Mouse (Mus musculus): ENCODE data around the gene Rnf4. TPM values are rescaled to one million over a fixed set of nuclear protein-coding genes. Genes with fewer than 3 reads are reported as not detected.

Gene Rnf4
- polyA plus RNA-seq, 1 experiment from 2014 or later: 68.3 TPM

- Histone ChIP-seq H3K4me1 (ENCODE audit: control insufficient read depth, low read depth, low read length) (no peaks in the 10 kb centered on the region), H3K9me3 (replicated peaks; ENCODE audit: control insufficient read depth, low read length) (no peaks in the 10 kb centered on the region), H3K4me3 (ENCODE audit: low read depth, low read length) (peak overlapping the region; percentile 2), H3K27me3 (ENCODE audit: control insufficient read depth, insufficient read depth, low read depth, low read length) (peaks cover 3% of the 10 kb centered on the region; the same call in 1 of the 2 replicates), H3K4me2 (ENCODE audit: low read depth, low read length) (peak overlapping the region; percentile 42), H3K27ac (ENCODE audit: low read length) (no peak overlapping the region), H3K9ac (ENCODE audit: low read depth, low read length) (no peak overlapping the region), H3K36me3 (ENCODE audit: control insufficient read depth, insufficient read depth) (no peaks in the 10 kb centered on the region)
- ATAC-seq (ENCODE audit: low read depth): no peak
- 27% methylated on average over 31 of the region's 31 CpGs for WGBS (ENCODE audit: insufficient replicate concordance)
Observed at GRCm38 (mm10) chr5:34326875-34327576, 9.1 kb upstream of the Rnf4 start.

DNA sequence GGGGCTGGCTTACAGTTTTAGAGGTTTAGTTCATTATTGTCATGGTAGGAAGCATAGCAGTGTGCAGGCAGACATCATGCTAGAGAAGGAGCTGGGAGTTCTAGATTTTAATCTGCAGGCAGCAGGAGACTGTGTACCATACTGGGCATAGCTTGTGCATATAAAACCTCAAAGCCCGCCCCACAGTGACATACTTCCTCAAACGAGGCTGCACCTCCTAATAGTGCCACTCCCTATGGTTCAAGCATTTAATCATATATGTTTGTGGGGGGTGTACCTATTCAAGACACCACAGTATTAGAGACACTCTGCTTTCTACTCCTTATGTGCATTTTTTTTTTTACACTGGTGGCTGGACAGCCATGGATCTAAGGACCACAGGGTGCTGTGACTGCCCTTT is 6.0 kb upstream of the Rnf4 start:
- ATAC-seq (ENCODE audit: low read depth): no peak
- WGBS (ENCODE audit: insufficient replicate concordance): 55% methylated on average over 2 of the region's 2 CpGs
- no peaks in the 10 kb centered on the region for H3K9me3 ChIP-seq (replicated peaks; ENCODE audit: control insufficient read depth, low read length)
- peaks cover 3% of the 10 kb centered on the region; the same call in 1 of the 2 replicates for H3K27me3 ChIP-seq (ENCODE audit: control insufficient read depth, insufficient read depth, low read depth, low read length)
- H3K9ac ChIP-seq (ENCODE audit: low read depth, low read length): no peak overlapping the region
- H3K4me1 ChIP-seq (ENCODE audit: control insufficient read depth, low read depth, low read length): no peaks in the 10 kb centered on the region; the same call in 1 of the 2 replicates
- H3K4me2 ChIP-seq (ENCODE audit: low read depth, low read length): no peak overlapping the region
- no peak overlapping the region for H3K27ac ChIP-seq (ENCODE audit: low read length)
- H3K36me3 ChIP-seq (ENCODE audit: control insufficient read depth, insufficient read depth): no peaks in the 10 kb centered on the region
- H3K4me3 ChIP-seq (ENCODE audit: low read depth, low read length): no peak overlapping the region

DNA sequence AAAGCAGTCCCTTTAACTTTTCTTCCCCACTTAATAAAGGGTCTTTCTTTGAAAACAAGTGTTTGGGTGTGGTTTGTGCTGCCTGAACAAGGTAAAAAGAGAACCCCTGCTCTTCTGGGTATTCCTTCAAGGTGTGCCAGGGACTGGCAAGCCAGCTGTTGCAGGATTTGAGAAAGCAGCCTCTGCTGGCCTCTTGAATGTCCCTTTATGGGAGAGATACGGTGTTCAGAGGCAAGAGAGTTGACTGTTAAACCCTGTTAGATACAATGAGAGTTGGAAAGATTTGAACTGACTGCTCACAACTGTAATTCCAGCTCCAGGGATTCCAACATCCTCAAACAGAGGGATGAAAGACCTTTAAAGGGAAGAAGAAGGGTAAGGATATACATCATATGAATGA is 2.0 kb upstream of the Rnf4 start:
- 83% methylated on average over 1 of the region's 1 CpGs for WGBS (ENCODE audit: insufficient replicate concordance)
- no peak overlapping the region for H3K27ac ChIP-seq (ENCODE audit: low read length)
- no peak for ATAC-seq (ENCODE audit: low read depth)
- no peak overlapping the region for H3K4me2 ChIP-seq (ENCODE audit: low read depth, low read length)
- no peak overlapping the region for H3K4me3 ChIP-seq (ENCODE audit: low read depth, low read length)
- peaks cover 19% of the 10 kb centered on the region for H3K4me1 ChIP-seq (ENCODE audit: control insufficient read depth, low read depth, low read length)
- H3K9ac ChIP-seq (ENCODE audit: low read depth, low read length): no peak overlapping the region
- H3K36me3 ChIP-seq (ENCODE audit: control insufficient read depth, insufficient read depth): no peaks in the 10 kb centered on the region
- H3K9me3 ChIP-seq (replicated peaks; ENCODE audit: control insufficient read depth, low read length): no peaks in the 10 kb centered on the region
- H3K27me3 ChIP-seq (ENCODE audit: control insufficient read depth, insufficient read depth, low read depth, low read length): no peaks in the 10 kb centered on the region

DNA sequence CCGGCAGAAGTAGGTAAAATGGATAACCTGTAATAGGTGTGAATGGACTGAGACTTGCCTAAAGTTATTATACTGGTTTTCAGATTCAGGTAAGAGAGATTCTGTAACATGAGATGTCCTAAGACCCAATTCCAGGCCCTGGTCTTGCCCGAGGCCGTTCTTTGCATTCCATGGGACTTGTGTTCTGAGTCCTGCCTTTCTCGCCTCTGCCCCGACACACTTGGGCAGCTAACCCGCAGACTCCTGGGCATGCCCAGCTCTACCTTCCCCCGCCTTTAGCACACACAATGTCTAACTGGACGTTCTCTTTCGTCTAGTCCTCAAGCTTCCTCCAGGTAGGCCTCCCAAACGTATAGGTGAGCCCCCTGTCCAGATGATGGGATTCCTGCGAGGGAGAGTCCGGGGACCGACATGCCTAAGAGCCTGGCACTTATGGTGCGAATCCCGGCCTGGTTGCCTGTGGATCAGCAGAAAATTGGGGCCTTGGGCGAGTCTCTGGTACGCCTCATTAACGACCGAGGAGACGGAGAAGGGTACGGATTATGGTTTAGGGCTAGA is 471 bp upstream of the Rnf4 start:
- H3K4me2 ChIP-seq (ENCODE audit: low read depth, low read length): peak overlapping the region; percentile 89
- 1% methylated on average over 21 of the region's 21 CpGs for WGBS (ENCODE audit: insufficient replicate concordance)
- H3K27me3 ChIP-seq (ENCODE audit: control insufficient read depth, insufficient read depth, low read depth, low read length): no peaks in the 10 kb centered on the region
- H3K9me3 ChIP-seq (replicated peaks; ENCODE audit: control insufficient read depth, low read length): no peaks in the 10 kb centered on the region
- ATAC-seq (ENCODE audit: low read depth): peak; percentile 25
- peaks cover 19% of the 10 kb centered on the region for H3K4me1 ChIP-seq (ENCODE audit: control insufficient read depth, low read depth, low read length)
- peak overlapping the region; percentile 84 for H3K9ac ChIP-seq (ENCODE audit: low read depth, low read length)
- H3K36me3 ChIP-seq (ENCODE audit: control insufficient read depth, insufficient read depth): no peaks in the 10 kb centered on the region
- peak overlapping the region; percentile 99 for H3K4me3 ChIP-seq (ENCODE audit: low read depth, low read length)
- H3K27ac ChIP-seq (ENCODE audit: low read length): peak overlapping the region; percentile 96

- Histone ChIP-seq H3K27me3 (ENCODE audit: control insufficient read depth, insufficient read depth, low read depth, low read length) (no peaks in the 10 kb centered on the region), H3K36me3 (ENCODE audit: control insufficient read depth, insufficient read depth) (no peaks in the 10 kb centered on the region), H3K9ac (ENCODE audit: low read depth, low read length) (peak overlapping the region; percentile 97), H3K4me2 (ENCODE audit: low read depth, low read length) (peak overlapping the region; percentile 97), H3K4me1 (ENCODE audit: control insufficient read depth, low read depth, low read length) (peaks cover 19% of the 10 kb centered on the region), H3K27ac (ENCODE audit: low read length) (peak overlapping the region; percentile 96), H3K9me3 (replicated peaks; ENCODE audit: control insufficient read depth, low read length) (no peaks in the 10 kb centered on the region), H3K4me3 (ENCODE audit: low read depth, low read length) (peak overlapping the region; percentile 99)
- WGBS (ENCODE audit: insufficient replicate concordance): under 1% methylated on average over 42 of the region's 42 CpGs
- ATAC-seq (ENCODE audit: low read depth): peak; percentile 50
Observed at GRCm38 (mm10) chr5:34336775-34337450, 824 bp downstream of the Rnf4 start.

DNA sequence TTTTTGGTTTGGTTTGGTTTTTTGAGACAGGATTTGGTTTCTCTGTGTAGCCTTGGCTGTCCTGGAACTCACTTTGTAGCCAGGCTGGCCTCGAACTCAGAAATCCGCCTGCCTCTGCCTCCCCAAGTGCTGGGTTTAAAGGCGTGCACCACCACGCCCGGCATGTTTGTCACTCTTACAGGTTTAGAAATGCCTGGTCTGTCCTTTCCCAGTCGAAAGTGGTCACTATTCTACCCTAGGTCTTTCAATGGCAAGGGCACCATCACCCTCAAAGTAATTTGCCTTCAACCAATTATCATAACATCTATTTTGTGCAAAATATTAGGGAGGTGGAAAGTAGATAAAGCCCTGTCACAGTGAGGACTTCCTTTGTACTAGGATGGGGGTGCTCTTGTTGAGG is 4.2 kb downstream of the Rnf4 start:
- no peak for ATAC-seq (ENCODE audit: low read depth)

GRCm38 (mm10) chr5:34352084-34352631 is 16.1 kb downstream of the Rnf4 start:
- no peaks in the 10 kb centered on the region for H3K4me1 ChIP-seq (ENCODE audit: control insufficient read depth, low read depth, low read length)
- H3K27me3 ChIP-seq (ENCODE audit: control insufficient read depth, insufficient read depth, low read depth, low read length): no peaks in the 10 kb centered on the region
- ATAC-seq (ENCODE audit: low read depth): no peak
- no peak overlapping the region for H3K27ac ChIP-seq (ENCODE audit: low read length)
- H3K36me3 ChIP-seq (ENCODE audit: control insufficient read depth, insufficient read depth): peaks cover 54% of the 10 kb centered on the region
- no peak overlapping the region for H3K4me3 ChIP-seq (ENCODE audit: low read depth, low read length)
- 78% methylated on average over 3 of the region's 3 CpGs for WGBS (ENCODE audit: insufficient replicate concordance)
- H3K9me3 ChIP-seq (replicated peaks; ENCODE audit: control insufficient read depth, low read length): no peaks in the 10 kb centered on the region
- H3K4me2 ChIP-seq (ENCODE audit: low read depth, low read length): no peak overlapping the region
- no peak overlapping the region for H3K9ac ChIP-seq (ENCODE audit: low read depth, low read length)

More for the DNA sequence above, 4.2 kb downstream of the Rnf4 start:
- WGBS (ENCODE audit: insufficient replicate concordance): 68% methylated on average over 6 of the region's 6 CpGs
- Histone ChIP-seq H3K27ac (ENCODE audit: low read length) (no peak overlapping the region), H3K4me2 (ENCODE audit: low read depth, low read length) (no peak overlapping the region), H3K36me3 (ENCODE audit: control insufficient read depth, insufficient read depth) (peaks cover 10% of the 10 kb centered on the region), H3K27me3 (ENCODE audit: control insufficient read depth, insufficient read depth, low read depth, low read length) (no peaks in the 10 kb centered on the region), H3K4me1 (ENCODE audit: control insufficient read depth, low read depth, low read length) (peaks cover 18% of the 10 kb centered on the region), H3K9me3 (replicated peaks; ENCODE audit: control insufficient read depth, low read length) (no peaks in the 10 kb centered on the region), H3K4me3 (ENCODE audit: low read depth, low read length) (no peak overlapping the region), H3K9ac (ENCODE audit: low read depth, low read length) (no peak overlapping the region)

DNA sequence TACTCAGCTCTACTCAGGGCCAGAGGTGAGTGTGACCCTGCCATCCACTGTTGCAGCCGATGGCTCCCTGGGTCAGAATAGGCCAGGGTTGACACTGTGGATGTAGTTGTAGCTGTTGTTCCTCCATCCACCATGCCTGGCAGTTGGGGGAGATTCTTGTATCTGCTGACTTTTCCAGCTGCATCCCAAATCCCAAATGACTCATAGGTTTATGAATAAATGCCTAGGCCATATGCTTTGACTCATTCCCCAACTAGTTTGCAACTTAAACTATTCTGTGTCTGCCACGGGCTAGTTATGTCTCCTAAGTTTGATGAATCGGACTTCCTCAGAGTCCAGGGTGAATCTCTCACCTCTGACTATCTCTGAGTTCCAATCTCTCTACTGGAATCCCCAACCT is 24.2 kb downstream of the Rnf4 start:
- ATAC-seq (ENCODE audit: low read depth): no peak
- H3K27ac ChIP-seq (ENCODE audit: low read length): no peak overlapping the region
- 75% methylated on average over 3 of the region's 3 CpGs for WGBS (ENCODE audit: insufficient replicate concordance)
- no peak overlapping the region for H3K4me2 ChIP-seq (ENCODE audit: low read depth, low read length)
- H3K36me3 ChIP-seq (ENCODE audit: control insufficient read depth, insufficient read depth): peaks cover 6% of the 10 kb centered on the region; the same call in 1 of the 2 replicates
- H3K9ac ChIP-seq (ENCODE audit: low read depth, low read length): no peak overlapping the region
- H3K27me3 ChIP-seq (ENCODE audit: control insufficient read depth, insufficient read depth, low read depth, low read length): no peaks in the 10 kb centered on the region
- H3K4me3 ChIP-seq (ENCODE audit: low read depth, low read length): no peak overlapping the region
- no peaks in the 10 kb centered on the region for H3K9me3 ChIP-seq (replicated peaks; ENCODE audit: control insufficient read depth, low read length)
- H3K4me1 ChIP-seq (ENCODE audit: control insufficient read depth, low read depth, low read length): no peaks in the 10 kb centered on the region

GRCm38 (mm10) chr5:34363115-34363514 is 27.0 kb downstream of the Rnf4 start:
- Histone ChIP-seq H3K4me3 (ENCODE audit: low read depth, low read length) (no peak overlapping the region), H3K9ac (ENCODE audit: low read depth, low read length) (no peak overlapping the region), H3K36me3 (ENCODE audit: control insufficient read depth, insufficient read depth) (peaks cover under 1% of the 10 kb centered on the region; the same call in 1 of the 2 replicates), H3K4me1 (ENCODE audit: control insufficient read depth, low read depth, low read length) (no peaks in the 10 kb centered on the region), H3K27me3 (ENCODE audit: control insufficient read depth, insufficient read depth, low read depth, low read length) (no peaks in the 10 kb centered on the region), H3K9me3 (replicated peaks; ENCODE audit: control insufficient read depth, low read length) (no peaks in the 10 kb centered on the region), H3K4me2 (ENCODE audit: low read depth, low read length) (no peak overlapping the region), H3K27ac (ENCODE audit: low read length) (no peak overlapping the region)
- no peak for ATAC-seq (ENCODE audit: low read depth)

All from liver, embryonic 16.5 days (tissue).